Mouse (Mus musculus) frontal cortex, postnatal 10 days (tissue): ENCODE results near the gene Olfr130.

Experiments
- DNase-seq, 2 experiments: peaks; one replicate each; pipeline ENCODE4 v3.0.0; 2022; ENCODE audit warnings: low spot score in 2 of 2, mixed read lengths in 1 of 2

Gene Olfr130

GRCm38 (mm10) chr17:38063621-38064020 is at the start of gene Olfr130:
Gene Olfr130, plus strand, starts transcription at chr17:38063921.
- no peak for DNase-seq

GRCm38 (mm10) chr17:38016341-38016740 is 47.4 kb upstream of the Olfr130 start:
- no peak for DNase-seq

- DNase-seq: no peak
Observed at GRCm38 (mm10) chr17:38026297-38026696, 37.4 kb upstream of the Olfr130 start.

GRCm38 (mm10) chr17:38059979-38060378 is 3.7 kb upstream of the Olfr130 start, which contains the start of gene Olfr129:
Gene Olfr129, minus strand, starts transcription at chr17:38060079.
- DNase-seq: no peak

GRCm38 (mm10) chr17:38082364-38082763 is 18.6 kb downstream of the Olfr130 start:
- DNase-seq: no peak

GRCm38 (mm10) chr17:38088593-38088992 is 24.9 kb downstream of the Olfr130 start, which contains the start of gene Olfr131:
Gene Olfr131, minus strand, starts transcription at chr17:38088693.
- DNase-seq: no peak
